Mouse (Mus musculus) embryo, embryonic 9.5 days (tissue): ENCODE measurements at regions not wholly inside any gene's neighbourhood (a gene's known extent, or its start where the extent isn't known, plus 50 kb on each side); places are given as distances from the start of the nearest gene placed in this dataset.
"Not testable (repeated sequence)": the region's sequence is repeated elsewhere in the genome, so short reads cannot be mapped to it uniquely, and the experiment has no call there.

ENCODE experiments used
- DNase-seq: peaks from one replicate; pipeline ENCODE4 v3.0.0-alpha.2; 2017; ENCODE audit errors: extremely low spot score

- DNase-seq: no peak
Observed at GRCm38 (mm10) chr10:45855514-45855913, 277.9 kb downstream of the Hace1 start.

GRCm38 (mm10) chr10:45859137-45859536, 281.5 kb downstream of the Hace1 start:
- DNase-seq: no peak

DNA sequence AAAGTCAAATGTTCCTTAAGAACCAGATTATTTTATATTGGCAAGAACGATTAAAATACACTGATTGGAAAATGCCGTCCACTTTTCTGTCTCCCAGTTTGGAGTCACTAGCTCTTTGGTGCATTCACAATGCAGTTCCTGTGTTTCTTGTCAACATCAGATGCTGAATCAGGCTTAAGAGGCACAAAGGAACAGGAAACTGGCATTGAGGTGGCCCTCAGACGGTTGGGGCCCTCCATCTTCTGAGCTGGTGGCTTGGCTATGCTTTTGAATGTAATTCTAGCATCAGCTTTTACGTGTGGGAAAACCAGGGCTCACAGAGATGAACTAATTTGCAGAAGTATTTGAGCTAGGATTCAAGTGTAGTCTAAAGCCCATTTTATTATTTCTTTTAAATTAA, 282.3 kb downstream of the Hace1 start:
- no peak for DNase-seq

DNA sequence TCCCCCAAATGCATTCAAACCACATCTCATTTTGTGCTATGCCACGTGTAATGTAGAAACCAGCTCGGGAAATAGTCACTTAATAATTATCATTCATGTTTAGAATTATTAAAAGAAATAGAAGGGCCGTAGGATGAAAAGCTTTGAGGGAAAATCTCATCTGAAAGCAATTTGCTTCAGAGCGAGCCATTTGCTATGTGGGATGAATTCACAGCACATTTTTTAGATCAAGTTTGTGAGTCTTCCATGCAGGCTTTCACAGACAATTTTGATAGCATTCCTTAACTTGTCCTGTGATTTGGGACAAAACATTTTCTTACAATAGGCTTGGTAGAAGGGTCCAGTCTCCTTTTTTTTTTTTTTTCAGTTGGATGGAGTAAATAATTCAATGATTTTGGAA, 283.1 kb downstream of the Hace1 start:
- no peak for DNase-seq

GRCm38 (mm10) chr10:45865793-45866192, 288.2 kb downstream of the Hace1 start:
- no peak for DNase-seq

GRCm38 (mm10) chr10:45866860-45867259, 289.2 kb downstream of the Hace1 start:
- DNase-seq: no peak

DNA sequence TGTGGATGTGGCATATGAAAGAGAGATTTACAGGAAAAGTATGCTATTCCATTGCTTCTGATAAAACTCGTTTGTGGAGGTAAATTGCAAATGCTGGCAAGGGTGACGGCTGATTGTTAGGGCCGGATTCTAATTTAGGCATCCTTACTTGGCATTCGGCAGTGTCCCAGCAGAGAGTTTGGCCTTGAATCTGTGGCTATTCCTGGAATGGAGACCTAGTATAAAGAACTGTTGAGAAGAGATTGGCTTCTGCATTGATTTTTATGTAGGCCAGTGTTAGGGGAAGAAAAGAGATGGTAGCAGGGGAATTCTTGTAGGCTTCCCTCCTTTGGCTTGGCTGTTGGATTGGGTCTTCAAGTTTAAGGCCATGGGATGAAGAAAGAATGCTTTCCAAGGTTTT, 293.4 kb downstream of the Hace1 start:
- no peak for DNase-seq

- no peak for DNase-seq
Observed at GRCm38 (mm10) chr10:45872007-45872890, 294.6 kb downstream of the Hace1 start.

GRCm38 (mm10) chr10:45873805-45874780, 296.5 kb downstream of the Hace1 start:
- peak; percentile 15 for DNase-seq

GRCm38 (mm10) chr10:45875287-45875686, 297.7 kb downstream of the Hace1 start:
- not testable (repeated sequence) for DNase-seq

DNA sequence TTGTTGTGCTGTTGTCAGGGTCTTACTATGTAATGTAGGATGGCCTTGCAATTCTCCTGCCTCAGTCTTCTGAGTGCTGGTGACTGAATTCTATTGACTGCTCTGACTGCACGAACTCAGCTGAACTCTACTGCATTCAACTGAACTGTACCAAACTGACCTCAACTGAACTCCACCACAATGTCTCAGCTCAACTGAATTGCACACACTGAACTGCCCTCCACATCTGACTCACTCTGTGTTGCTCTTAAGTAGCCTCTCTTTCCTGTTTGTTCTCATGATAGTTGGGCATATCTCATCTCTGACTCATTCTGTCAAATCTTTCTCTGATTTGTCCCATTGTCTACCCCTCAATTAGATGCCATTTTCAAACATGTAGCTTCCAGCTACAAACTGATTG, 306.1 kb downstream of the Hace1 start:
- DNase-seq: no peak

GRCm38 (mm10) chr10:45886636-45887035, 309.0 kb downstream of the Hace1 start:
- DNase-seq: no peak

DNA sequence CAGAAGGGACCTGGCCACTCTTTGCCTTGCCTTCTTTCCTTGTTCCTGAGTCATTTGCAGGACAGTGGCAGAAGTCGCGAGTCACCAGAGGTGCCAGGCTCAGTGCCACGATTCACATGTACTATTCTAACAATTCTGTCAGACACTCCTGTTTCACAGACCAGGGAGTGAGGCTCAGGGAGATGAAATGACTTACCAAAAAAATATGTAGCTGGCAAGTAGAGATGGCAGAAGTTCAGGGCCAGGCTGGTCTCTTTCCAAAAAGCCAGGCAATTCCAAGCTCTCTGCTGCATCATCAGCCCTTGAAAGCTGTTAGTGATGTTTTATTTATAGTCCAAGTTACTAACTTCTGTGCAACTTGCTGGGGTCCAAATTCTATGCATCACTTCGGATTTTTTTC, 311.2 kb downstream of the Hace1 start:
- no peak for DNase-seq

GRCm38 (mm10) chr10:45889381-45889951, 311.8 kb downstream of the Hace1 start:
- no peak for DNase-seq

- no peak for DNase-seq
Observed at GRCm38 (mm10) chr10:45890088-45890626, 312.5 kb downstream of the Hace1 start.

DNA sequence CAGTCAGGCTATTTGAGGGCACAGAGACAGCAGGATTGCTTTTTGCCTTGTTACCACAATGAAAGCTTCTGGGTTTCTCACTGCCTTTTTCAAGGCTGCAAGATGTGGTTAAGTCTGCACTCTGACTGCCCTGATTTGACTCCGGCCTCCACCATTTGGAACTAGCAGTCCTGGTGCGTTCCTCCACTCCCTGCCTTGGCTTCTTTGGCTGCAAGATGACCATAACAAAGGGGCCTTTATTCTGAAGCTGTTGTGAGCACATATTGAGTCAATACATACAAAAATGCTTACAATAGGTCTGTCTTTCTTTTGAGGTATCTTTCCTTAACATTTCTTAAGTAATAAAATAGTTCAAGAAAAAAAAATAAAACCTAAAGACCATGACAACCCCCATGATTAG, 314.8 kb downstream of the Hace1 start:
- no peak for DNase-seq

GRCm38 (mm10) chr10:45893894-45894831, 316.5 kb downstream of the Hace1 start:
- peak; percentile 65 for DNase-seq

DNA sequence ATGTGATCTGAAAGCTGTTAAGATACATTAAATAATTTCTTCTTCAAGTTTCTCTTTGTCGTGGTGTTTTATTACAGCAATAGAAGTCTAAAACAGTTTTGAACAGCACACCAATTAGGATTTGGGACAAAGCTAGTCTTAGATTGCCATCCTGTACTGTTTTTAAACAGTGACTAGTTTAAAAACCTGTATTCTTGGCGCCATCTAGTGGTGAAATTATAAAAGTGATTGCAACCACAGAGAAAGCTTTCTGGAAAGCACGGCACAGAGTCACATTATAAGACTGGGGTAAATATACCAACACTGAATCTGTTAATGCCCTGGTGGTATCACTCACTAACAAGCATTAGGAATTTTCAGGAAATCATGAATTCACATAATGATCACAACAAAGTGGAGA, 339.3 kb downstream of the Hace1 start:
- peak; percentile 42 for DNase-seq

DNA sequence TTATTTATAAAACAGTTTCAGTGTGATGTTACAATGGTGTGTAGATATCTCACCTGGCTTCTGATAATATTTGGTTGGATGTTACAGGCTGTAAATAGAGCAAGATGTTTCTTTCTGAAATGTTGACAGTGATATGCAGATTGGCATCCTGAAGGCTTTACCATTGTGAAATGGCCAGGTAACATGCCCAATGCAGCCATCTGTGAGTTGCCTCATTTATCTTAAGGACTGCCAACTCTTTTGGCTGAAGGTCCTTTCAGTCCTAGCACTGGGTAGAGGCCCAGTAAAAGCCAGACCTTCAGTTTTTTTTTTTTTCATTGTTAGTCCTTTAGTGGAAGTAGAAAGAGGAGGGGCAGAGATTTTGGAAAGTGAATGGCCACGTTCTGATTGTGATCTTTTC, 348.1 kb downstream of the Hace1 start:
- DNase-seq: no peak

DNA sequence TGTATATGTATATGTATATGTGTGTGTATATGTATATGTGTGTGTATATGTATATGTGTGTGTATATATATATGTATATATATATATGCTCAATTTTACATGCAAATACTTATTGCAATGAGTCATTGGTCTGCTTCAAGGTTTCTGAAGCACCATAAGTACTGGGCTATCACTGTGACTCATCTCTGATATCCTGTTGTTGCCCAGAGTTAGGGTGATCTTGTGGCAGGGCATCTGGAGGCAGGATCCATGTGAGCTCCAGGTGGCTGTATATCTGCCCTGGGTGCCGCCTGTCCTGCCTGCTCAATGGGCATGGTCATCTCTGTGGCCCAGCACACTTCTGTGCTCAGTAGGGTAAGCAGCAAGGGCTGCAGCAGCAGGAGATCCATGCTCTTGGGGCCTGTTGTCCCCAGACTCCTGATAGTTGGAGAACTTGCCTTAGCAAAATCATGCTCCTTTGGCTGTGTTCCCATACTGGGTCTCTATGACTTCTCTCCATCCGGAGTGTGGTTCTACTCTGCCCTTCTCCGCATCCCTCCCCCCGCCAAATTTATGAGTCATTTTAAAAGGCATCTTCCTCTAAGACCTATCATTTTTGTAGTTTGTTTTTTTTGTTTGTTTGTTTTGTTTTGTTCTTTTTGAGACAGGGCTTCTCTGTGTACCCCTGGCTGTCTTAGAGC, 356.1 kb downstream of the Hace1 start:
- DNase-seq: no peak
